Mouse (Mus musculus) CH12.LX (cell line): ENCODE data around the gene Ehd1. TPM values are rescaled to one million over a fixed set of nuclear protein-coding genes. Genes with fewer than 3 reads are reported as not detected.
A peak's percentile ranks its signal among the peaks of the same experiment; 100 is the strongest.

Experiments used
- DNase-seq: peaks from one replicate; pipeline ENCODE4 v3.0.0-alpha.2; 2013; ENCODE audit errors: extremely low read depth
- H3K27ac ChIP-seq: 2 replicates; pipeline ENCODE4 v1.5.1; 2012; ENCODE audit warnings: low read depth, mild to moderate bottlenecking, control low read depth, moderate library complexity; ENCODE audit not compliant: insufficient read depth
- H3K27me3 ChIP-seq: replicated peaks from 2 replicates; pipeline ENCODE3; 2012; ENCODE audit warnings: inconsistent platforms
- H3K36me3 ChIP-seq, 2 experiments: replicated peaks in 1 of 2; 2 replicates each; pipeline versions ENCODE3 to v1.6.1; 2012; ENCODE audit warnings: inconsistent platforms in 1 of 2, low read length in 1 of 2, mild to moderate bottlenecking in 1 of 2, mixed read lengths in 1 of 2, moderate library complexity in 1 of 2; ENCODE audit not compliant: control insufficient read depth in 1 of 2, insufficient read depth in 1 of 2
- H3K4me1 ChIP-seq, 2 experiments: 2 replicates each; pipeline ENCODE4 v1.6.1; 2012; ENCODE audit warnings: inconsistent platforms in 1 of 2, moderate library complexity in 1 of 2; ENCODE audit not compliant: insufficient read depth in 2 of 2, control insufficient read depth in 1 of 2
- H3K4me2 ChIP-seq: 2 replicates; pipeline ENCODE4 v1.6.1; 2012; ENCODE audit warnings: low read depth, mild to moderate bottlenecking, control low read depth; ENCODE audit not compliant: poor library complexity, insufficient read depth, severe bottlenecking
- H3K4me3 ChIP-seq, 3 experiments: fragments of 150-350 bp in 1 of 3; sonication (generic) in 1 of 3; replicated peaks in 1 of 3; 2 replicates each; pipeline versions ENCODE3 to v1.5.1; 2011 to 2012; ENCODE audit warnings: low read depth in 2 of 3, low read length in 2 of 3, mild to moderate bottlenecking in 2 of 3, moderate library complexity in 2 of 3, control low read depth in 1 of 3, improper control_type of control experiment in 1 of 3, inconsistent platforms in 1 of 3, mixed read lengths in 1 of 3; ENCODE audit not compliant: poor library complexity in 1 of 3
- H3K79me2 ChIP-seq: replicated peaks from 2 replicates; pipeline ENCODE4 v1.6.1; 2012; ENCODE audit warnings: mild to moderate bottlenecking, moderate library complexity; ENCODE audit not compliant: control insufficient read depth, poor library complexity, insufficient read depth, severe bottlenecking; ENCODE audit errors: extremely low read depth
- H3K9ac ChIP-seq: 2 replicates; pipeline ENCODE4 v1.6.1; 2012; ENCODE audit warnings: low read depth, mild to moderate bottlenecking, control low read depth, moderate library complexity; ENCODE audit not compliant: insufficient read depth
- H3K9me3 ChIP-seq: replicated peaks from 2 replicates; pipeline ENCODE3; 2012; ENCODE audit warnings: low read length, inconsistent platforms, mixed read lengths
- BHLHE40 ChIP-seq: IDR thresholded peaks from 2 replicates; pipeline ENCODE4 v1.6.1; 2011; ENCODE audit warnings: mild to moderate bottlenecking, low read depth, low read length, improper control_type of control experiment
- CHD1 ChIP-seq: IDR thresholded peaks from 2 replicates; pipeline ENCODE4 v1.6.1; 2012; ENCODE audit warnings: low read depth, low read length, improper control_type of control experiment, inconsistent platforms
- CHD2 ChIP-seq: IDR thresholded peaks from 2 replicates; pipeline ENCODE4 v1.6.1; 2011; ENCODE audit warnings: low read length, improper control_type of control experiment
- E2F4 ChIP-seq: IDR thresholded peaks from 2 replicates; pipeline ENCODE4 v1.6.1; 2011; ENCODE audit warnings: low read depth, low read length, improper control_type of control experiment; ENCODE audit not compliant: insufficient replicate concordance
- ELF1 ChIP-seq: IDR thresholded peaks from 2 replicates; pipeline ENCODE4 v1.6.1; 2014; ENCODE audit warnings: low read depth, mild to moderate bottlenecking, inconsistent platforms, low read length, improper control_type of control experiment
- EP300 ChIP-seq: IDR thresholded peaks from 2 replicates; pipeline ENCODE4 v1.6.1; 2011; ENCODE audit warnings: low read length, improper control_type of control experiment
- ETS1 ChIP-seq: conservative IDR thresholded peaks from 2 replicates; pipeline ENCODE4 v1.6.1; 2012; ENCODE audit warnings: low read depth, mild to moderate bottlenecking, inconsistent platforms, low read length, improper control_type of control experiment, moderate library complexity
- IRF4 ChIP-seq: IDR thresholded peaks from 2 replicates; pipeline ENCODE4 v1.6.1; 2014; ENCODE audit warnings: low read depth, mild to moderate bottlenecking, inconsistent platforms, low read length, improper control_type of control experiment
- JUN ChIP-seq: IDR thresholded peaks from 2 replicates; pipeline ENCODE4 v1.6.1; 2011; ENCODE audit warnings: low read depth, mild to moderate bottlenecking, low read length, improper control_type of control experiment, moderate library complexity; ENCODE audit not compliant: insufficient read depth
- JUND ChIP-seq: conservative IDR thresholded peaks from 2 replicates; pipeline ENCODE4 v1.6.1; 2011; ENCODE audit warnings: low read depth, low read length, improper control_type of control experiment
- KAT2A ChIP-seq: IDR thresholded peaks from 2 replicates; pipeline ENCODE4 v1.6.1; 2012; ENCODE audit warnings: low read length, improper control_type of control experiment, inconsistent platforms; ENCODE audit not compliant: insufficient replicate concordance
- MAFK ChIP-seq: IDR thresholded peaks from 2 replicates; pipeline ENCODE4 v1.6.1; 2011; ENCODE audit warnings: low read length, improper control_type of control experiment; ENCODE audit not compliant: insufficient replicate concordance
- MAX ChIP-seq: IDR thresholded peaks from 2 replicates; pipeline ENCODE4 v1.6.1; 2011; ENCODE audit warnings: low read length, improper control_type of control experiment
- MAZ ChIP-seq: IDR thresholded peaks from 2 replicates; pipeline ENCODE4 v1.6.1; 2012; ENCODE audit warnings: low read depth, mild to moderate bottlenecking, inconsistent platforms, low read length, improper control_type of control experiment, moderate library complexity
- MEF2A ChIP-seq: IDR thresholded peaks from 2 replicates; pipeline ENCODE4 v1.6.1; 2014; ENCODE audit warnings: low read depth, mild to moderate bottlenecking, inconsistent platforms, low read length, improper control_type of control experiment, borderline replicate concordance
- MXI1 ChIP-seq: IDR thresholded peaks from 2 replicates; pipeline ENCODE4 v1.6.1; 2011; ENCODE audit warnings: mild to moderate bottlenecking, low read depth, low read length, improper control_type of control experiment
- NELFE ChIP-seq: IDR thresholded peaks from 2 replicates; pipeline ENCODE4 v1.6.1; 2011; ENCODE audit warnings: low read depth, low read length, improper control_type of control experiment
- PAX5 ChIP-seq: IDR thresholded peaks from 2 replicates; pipeline ENCODE4 v1.6.1; 2012; ENCODE audit warnings: low read length, inconsistent platforms, mixed read lengths
- POLR2A ChIP-seq: IDR thresholded peaks from 2 replicates; pipeline ENCODE4 v1.6.1; 2011; ENCODE audit warnings: low read depth, mild to moderate bottlenecking, improper control_type of control experiment, low read length
- POLR2AphosphoS2 ChIP-seq: IDR thresholded peaks from 2 replicates; pipeline ENCODE4 v1.6.1; 2011; ENCODE audit warnings: low read depth, low read length, improper control_type of control experiment
- RCOR1 ChIP-seq: conservative IDR thresholded peaks from 2 replicates; pipeline ENCODE4 v1.6.1; 2012; ENCODE audit warnings: low read depth, mild to moderate bottlenecking, inconsistent platforms, low read length, improper control_type of control experiment
- SIN3A ChIP-seq: IDR thresholded peaks from 2 replicates; pipeline ENCODE4 v1.6.1; 2012; ENCODE audit warnings: low read length, improper control_type of control experiment, inconsistent platforms
- SMC3 ChIP-seq: IDR thresholded peaks from 2 replicates; pipeline ENCODE4 v1.6.1; 2011; ENCODE audit warnings: low read depth, low read length, improper control_type of control experiment
- TBP ChIP-seq: conservative IDR thresholded peaks from 2 replicates; pipeline ENCODE4 v1.6.1; 2011; ENCODE audit warnings: low read depth, low read length, improper control_type of control experiment
- TCF12 ChIP-seq: IDR thresholded peaks from 2 replicates; pipeline ENCODE4 v1.6.1; 2014; ENCODE audit warnings: low read depth, mild to moderate bottlenecking, inconsistent platforms, low read length, improper control_type of control experiment
- UBTF ChIP-seq: IDR thresholded peaks from 2 replicates; pipeline ENCODE4 v1.6.1; 2012; ENCODE audit warnings: low read depth, mild to moderate bottlenecking, inconsistent platforms, low read length, improper control_type of control experiment, moderate library complexity
- ZKSCAN1 ChIP-seq: IDR thresholded peaks from 2 replicates; pipeline ENCODE4 v1.6.1; 2012; ENCODE audit warnings: low read depth, inconsistent platforms, low read length, improper control_type of control experiment, borderline replicate concordance
- ZMIZ1 ChIP-seq: IDR thresholded peaks from 2 replicates; pipeline ENCODE4 v1.6.1; 2012; ENCODE audit warnings: low read depth, mild to moderate bottlenecking, inconsistent platforms, low read length, improper control_type of control experiment
- dilution Hi-C: fragments of 300-500 bp; cut with MboI; formaldehyde crosslinking; loops from 2 replicates; pipeline ENCODE4 v1.14.3; 2020; ENCODE audit warnings: low sequenced_read_pairs; ENCODE audit not compliant: extremely low pct_unique_long_range_greater_than_20kb, extremely low pct_ligation_motif_present
- in situ Hi-C: fragments of 300-500 bp; cut with MboI; formaldehyde crosslinking; loops from 3 replicates; pipeline ENCODE4 v1.14.3; 2019; ENCODE audit warnings: low sequenced_read_pairs, low pct_ligation_motif_present, low pct_unique_long_range_greater_than_20kb, mixed read lengths
- polyA plus RNA-seq: library from polyadenylated mRNA; unstranded; fragments of >175 nt; gene quantifications from 2 replicates; pipeline ENCODE4 v1.2.1, GENCODE M21; 2012; ENCODE audit warnings: low read depth; ENCODE audit not compliant: insufficient read length
- total RNA-seq, 2 experiments: library from RNA; depleted of rRNA; stranded (reverse); fragments of 300-350 nt in 1 of 2; fragments of >200 nt in 1 of 2; gene quantifications; 2 replicates each; pipeline ENCODE4 v1.2.3; 2012 to 2014

Gene Ehd1
- total and polyA plus RNA-seq, 3 experiments: 131 to 400 (median 245) TPM

DNA sequence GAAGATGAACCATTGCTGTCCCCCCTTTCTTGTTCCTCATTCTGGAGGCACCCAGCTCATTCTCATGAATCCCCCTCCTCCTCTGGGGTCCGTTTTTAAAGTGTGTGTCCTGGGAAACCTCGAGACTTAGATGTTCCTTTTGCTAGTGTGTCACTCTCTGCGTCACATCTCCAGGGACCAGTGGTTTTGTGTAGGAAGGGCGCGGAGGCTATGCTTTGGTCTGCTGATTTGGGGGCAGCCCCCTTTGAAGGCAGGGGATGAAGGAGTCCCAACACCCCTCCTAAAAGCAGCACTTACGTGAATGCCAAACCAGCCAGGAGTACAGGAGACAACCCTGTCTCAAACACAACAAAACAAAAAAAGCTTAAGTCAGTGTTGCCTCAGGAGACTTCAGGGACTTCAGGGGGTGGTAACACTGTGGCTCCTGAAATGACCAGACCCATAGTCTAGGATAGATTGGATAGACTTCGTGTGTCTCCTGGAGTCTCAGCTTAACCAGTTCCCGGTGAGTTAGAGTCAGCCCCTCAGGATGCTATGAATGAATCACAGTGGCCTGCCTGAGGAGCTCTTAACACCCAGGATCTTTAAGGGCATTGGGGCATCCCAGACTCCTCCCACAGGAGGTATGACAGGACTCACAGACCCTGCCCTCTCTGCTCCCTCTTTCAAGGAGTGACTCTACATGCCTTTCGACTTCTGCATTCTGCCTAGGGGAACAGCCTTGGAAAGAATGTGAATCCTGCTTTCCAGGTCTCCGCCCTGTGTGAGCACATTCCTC is 1.3 kb downstream of the Ehd1 start:
- Histone ChIP-seq H3K9ac (peak overlapping the region; percentile 92), H3K4me2 (peak overlapping the region; percentile 69), H3K9me3 (no peaks in the 10 kb centered on the region), H3K79me2 (peaks cover 53% of the 10 kb centered on the region), H3K27ac (peak overlapping the region; percentile 99), H3K36me3 (peaks cover 41 to 45% of the 10 kb centered on the region in 2 experiments), H3K27me3 (no peaks in the 10 kb centered on the region), H3K4me3 (peak overlapping the region; percentile 70 to 99 (median 99)), H3K4me1 (peaks cover 22 to 54% of the 10 kb centered on the region in 2 experiments)
- dilution Hi-C loops (no loop called here), in situ Hi-C loops (no loop called here)
- TF ChIP-seq MAX (no peak), PAX5 (no peak), JUN (no peak), JUND (0 out of 2 replicates have a peak, but pooled peaks have one; percentile 7), MXI1 (no peak; the same call in none of the 2 replicates), POLR2A (peak; percentile 90), CHD2 (0 out of 2 replicates have a peak, but pooled peaks have one; percentile 36), NELFE (peak; percentile 71), UBTF (no peak; the same call in 1 of the 2 replicates), CHD1 (peak; percentile 62; the same call in 1 of the 2 replicates), ZKSCAN1 (no peak), KAT2A (0 out of 2 replicates have a peak, but pooled peaks have one; percentile 48), POLR2AphosphoS2 (peak; percentile 86), SMC3 (no peak), ETS1 (peak; percentile 95), MEF2A (peak; percentile 50; the same call in 1 of the 2 replicates), IRF4 (no peak; the same call in none of the 2 replicates), ZMIZ1 (peak; percentile 92), RCOR1 (no peak), TBP (peak; percentile 96), ELF1 (no peak), EP300 (0 out of 2 replicates have a peak, but pooled peaks have one; percentile 8), TCF12 (0 out of 2 replicates have a peak, but pooled peaks have one; percentile 30), BHLHE40 (peak; percentile 62), MAFK (0 out of 2 replicates have a peak, but pooled peaks have one; percentile 50), SIN3A (peak; percentile 75), MAZ (peak; percentile 14), E2F4 (0 out of 2 replicates have a peak, but pooled peaks have one; percentile 40)
- DNase-seq: peak; percentile 87
